Mouse (Mus musculus) myocyte (in vitro differentiated cells): Measurements from ENCODE around the gene Gm49384.

Experiments used
- CEBPB ChIP-seq: IDR thresholded peaks from 2 replicates; pipeline ENCODE4 v1.6.1; 2011; ENCODE audit warnings: mild to moderate bottlenecking, moderate library complexity; ENCODE audit not compliant: poor library complexity, insufficient read depth, severe bottlenecking
- MAX ChIP-seq: IDR thresholded peaks from one replicate; pipeline ENCODE4 v1.6.1; 2011; ENCODE audit warnings: low read depth, mild to moderate bottlenecking, control low read depth
- MYOD1 ChIP-seq, 3 experiments: IDR thresholded peaks; one replicate each; pipeline ENCODE4 v1.6.1; 2011; ENCODE audit warnings: control low read depth in 2 of 3, low read depth in 2 of 3, mild to moderate bottlenecking in 2 of 3, moderate library complexity in 1 of 3; ENCODE audit not compliant: insufficient read length in 2 of 3, control insufficient read depth in 1 of 3
- MYOG ChIP-seq, 3 experiments: IDR thresholded peaks; one replicate each; pipeline ENCODE4 v1.6.1; 2011; ENCODE audit warnings: control low read depth in 2 of 3, low read depth in 2 of 3, mild to moderate bottlenecking in 2 of 3; ENCODE audit not compliant: insufficient read length in 2 of 3, control insufficient read depth in 1 of 3, insufficient read depth in 1 of 3
- POLR2A ChIP-seq: IDR thresholded peaks from one replicate; pipeline ENCODE4 v1.6.1; 2011; ENCODE audit warnings: low read depth, mild to moderate bottlenecking, control low read depth, moderate library complexity; ENCODE audit not compliant: insufficient read length
- POLR2AphosphoS2 ChIP-seq: IDR thresholded peaks from one replicate; pipeline ENCODE4 v1.6.1; 2011; ENCODE audit warnings: low read depth, control low read depth; ENCODE audit not compliant: insufficient read length
- SRF ChIP-seq: IDR thresholded peaks from one replicate; pipeline ENCODE4 v1.6.1; 2011; ENCODE audit warnings: low read depth; ENCODE audit not compliant: control insufficient read depth, insufficient read length
- TCF12 ChIP-seq: IDR thresholded peaks from one replicate; pipeline ENCODE4 v1.6.1; 2011; ENCODE audit warnings: mild to moderate bottlenecking, control low read depth; ENCODE audit not compliant: poor library complexity, insufficient read depth, severe bottlenecking
- USF1 ChIP-seq: IDR thresholded peaks from one replicate; pipeline ENCODE4 v1.6.1; 2011; ENCODE audit warnings: low read depth, mild to moderate bottlenecking, control low read depth, moderate library complexity

GRCm38 (mm10) chr12:69171307-69171706, 32.8 kb downstream of the Gm49384 start:
- TF ChIP-seq POLR2A: no peak
- TF ChIP-seq SRF: no peak
- TF ChIP-seq POLR2AphosphoS2: no peak
- no peak for TF ChIP-seq MYOG (IDR thresholded peaks at IDR 0.05; ENCODE audit: control insufficient read depth in 1 of 3, insufficient read depth in 1 of 3, insufficient read length in 2 of 3, low read depth in 2 of 3)
- no peak for TF ChIP-seq TCF12
- no peak for TF ChIP-seq MAX
- TF ChIP-seq MYOD1 (IDR thresholded peaks at IDR 0.05; ENCODE audit: control insufficient read depth in 1 of 3, insufficient read length in 2 of 3, low read depth in 2 of 3): no peak
- TF ChIP-seq USF1: no peak
- no peak for TF ChIP-seq CEBPB
